Comparison of ENCODE assay signal across 26 mouse cellular contexts in the genomic region with DNA sequence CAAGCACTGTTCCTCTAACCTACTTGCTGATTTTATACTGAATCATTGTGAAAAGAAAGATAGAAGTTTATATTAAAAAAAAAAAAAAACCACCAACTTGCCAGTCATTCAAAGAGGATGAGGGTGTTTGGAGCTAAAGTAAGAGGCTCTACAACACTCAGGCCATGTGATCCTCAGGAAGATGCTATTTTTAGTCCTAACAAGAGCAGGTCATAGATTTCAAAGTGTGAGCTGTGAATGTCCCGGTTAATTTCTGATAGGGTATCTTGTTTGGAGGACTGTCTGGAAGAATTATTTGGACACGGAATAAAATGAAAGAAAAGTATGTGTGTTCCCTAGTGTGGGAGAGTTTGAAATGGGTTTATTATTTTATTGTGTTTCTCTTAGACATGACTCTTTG. TPM values are rescaled to one million over a fixed set of nuclear protein-coding genes. Genes with fewer than 3 reads are reported as not detected.
A peak's percentile ranks its signal among the peaks of the same experiment; 100 is the strongest.
DNase-seq lines count a peak whose midpoint lies in the region; ATAC-seq and TF ChIP-seq lines count a peak whose summit lies in the region.
"Had no signal": no experiment of that assay in that cellular context is flagged by ENCODE, and none has a peak within 500 bp of the region (broad histone marks: within the 10 kb centered on the region; RNA-seq: fewer than 3 reads in every experiment).

No protein-coding gene starts in this region.

- no peak for TF ChIP-seq CTCF in heart, postnatal 0 days (IDR thresholded peaks at IDR 0.05; ENCODE audit: low read depth)

- no peaks in the 10 kb centered on the region for H3K36me3 ChIP-seq in heart, embryonic 10.5 days
- no peaks in the 10 kb centered on the region for H3K36me3 ChIP-seq in heart, postnatal 0 days (replicated peaks; ENCODE audit: control insufficient read depth, insufficient read depth, low read length)
- H3K36me3 ChIP-seq: embryonic facial prominence, embryonic 15.5 days; forebrain, embryonic 10.5 days; G1E; hindbrain, embryonic 13.5 days; kidney, embryonic 15.5 days had no signal

- DNase-seq in heart, adult 18-20 months = peak; percentile 18 to 42
- DNase-seq in heart, postnatal 14 days = no peak
- DNase-seq in heart, embryonic 10.5 days (ENCODE audit: low spot score) = no peak
- DNase-seq in heart, adult 11 months = no peak
- DNase-seq in heart, postnatal 0 days (ENCODE audit: low spot score) = peak; percentile 74
- DNase-seq in frontal cortex, postnatal 14 days (ENCODE audit: low spot score in 2 of 2) = no peak
- DNase-seq in thymus, postnatal 0 days (ENCODE audit: low spot score) = no peak
- DNase-seq: adrenal gland, adult 8-10 months; adrenal gland, postnatal 36 days; B cell, adult 2 months; cerebellum, adult 2 months; cerebellum, postnatal 14 days; embryo, embryonic 11 days; gastrocnemius, postnatal 36 days; kidney, adult 2 months had no signal

- no peak; the same call in 1 of the 2 replicates for TF ChIP-seq EP300 in heart, postnatal 0 days (IDR thresholded peaks at IDR 0.05; ENCODE audit: low read depth)

- ATAC-seq in heart, postnatal 0 days (ENCODE audit: insufficient read depth, low read depth) = peak; percentile 87
- ATAC-seq: CD4-positive, CD25-positive, alpha-beta regulatory T cell, adult 4 months; forebrain, embryonic 14.5 days; intestine, embryonic 16.5 days had no signal

- intact Hi-C loops in heart, postnatal 14 days (cut with DNase I) = loop anchor here (5.0 kb wide), 1 partner anchor 45 kb away; no protein-coding TSS in a partner anchor

- H3K27ac ChIP-seq in heart, embryonic 10.5 days = peak overlapping the region; percentile 70; the same call in 1 of the 2 replicates
- peak overlapping the region; percentile 81 for H3K27ac ChIP-seq in heart, postnatal 0 days (ENCODE audit: low read depth)
- H3K27ac ChIP-seq: embryonic facial prominence, embryonic 15.5 days; forebrain, embryonic 10.5 days; hindbrain, embryonic 13.5 days; kidney, embryonic 15.5 days had no signal

- no peak overlapping the region for H3K9ac ChIP-seq in heart, postnatal 0 days (replicated peaks; ENCODE audit: low read depth, low read length)
- H3K9ac ChIP-seq: embryonic facial prominence, embryonic 15.5 days; hindbrain, embryonic 13.5 days; kidney, embryonic 15.5 days had no signal

- 18% methylated on average over 2 of the region's 2 CpGs for WGBS in heart, embryonic 10.5 days
- 19% methylated on average over 2 of the region's 2 CpGs for WGBS in heart, postnatal 0 days

- no peaks in the 10 kb centered on the region for H3K27me3 ChIP-seq in heart, embryonic 10.5 days (ENCODE audit: insufficient read depth, poor library complexity, severe bottlenecking)
- H3K27me3 ChIP-seq in heart, postnatal 0 days (ENCODE audit: control insufficient read depth, insufficient read depth, low read length) = no peaks in the 10 kb centered on the region
- H3K27me3 ChIP-seq: embryonic facial prominence, embryonic 15.5 days; hindbrain, embryonic 13.5 days; kidney, embryonic 15.5 days had no signal

- peaks cover 3% of the 10 kb centered on the region; the same call in 1 of the 2 replicates for H3K4me1 ChIP-seq in heart, embryonic 10.5 days
- peaks cover 24% of the 10 kb centered on the region for H3K4me1 ChIP-seq in heart, postnatal 0 days (ENCODE audit: control insufficient read depth, insufficient read depth)
- H3K4me1 ChIP-seq: embryonic facial prominence, embryonic 15.5 days; forebrain, embryonic 10.5 days; hindbrain, embryonic 13.5 days; kidney, embryonic 15.5 days had no signal

- no peaks in the 10 kb centered on the region for H3K9me3 ChIP-seq in heart, embryonic 10.5 days
- H3K9me3 ChIP-seq in heart, postnatal 0 days (replicated peaks; ENCODE audit: control insufficient read depth, low read length) = no peaks in the 10 kb centered on the region
- H3K9me3 ChIP-seq: embryonic facial prominence, embryonic 15.5 days; forebrain, embryonic 10.5 days; G1E; hindbrain, embryonic 13.5 days; kidney, embryonic 15.5 days had no signal

- peak overlapping the region; percentile 18; the same call in 1 of the 2 replicates for H3K4me2 ChIP-seq in heart, postnatal 0 days (ENCODE audit: low read depth, low read length)
- H3K4me2 ChIP-seq: embryonic facial prominence, embryonic 15.5 days; hindbrain, embryonic 13.5 days; kidney, embryonic 15.5 days had no signal

- no peak overlapping the region for H3K4me3 ChIP-seq in heart, embryonic 10.5 days
- H3K4me3 ChIP-seq in heart, postnatal 0 days (ENCODE audit: low read depth, low read length) = no peak overlapping the region
- H3K4me3 ChIP-seq: embryonic facial prominence, embryonic 15.5 days; erythroblast, embryonic 14.5 days; forebrain, embryonic 10.5 days; hindbrain, embryonic 13.5 days; kidney, embryonic 15.5 days had no signal

RNA-seq across cellular contexts. Expression of a gene that starts 49.2 kb away (rescaled TPM):
- 1 to 10 TPM; 1.1 to 2.0 TPM for total RNA-seq in heart, adult 18-20 months (2021)
- 1 to 10 TPM; 1.1 to 1.2 TPM for total RNA-seq in heart, postnatal 14 days (2021)
- polyA plus RNA-seq in heart, embryonic 10.5 days (2016; fragmentation: Nextera tagmentation; extraction: Ambion mirVana) = 1.2 and 2.0 TPM in 2 replicates
- total RNA-seq in heart, postnatal 0 days (2014; rRNA removed; ENCODE audit: low replicate concordance) = 4.4 and 5.3 TPM in 2 replicates
- polyA plus RNA-seq in heart, postnatal 0 days (2015; fragmentation: Nextera tagmentation; extraction: Ambion mirVana) = 0.86 and 0.96 TPM in 2 replicates
- not detected in 2 replicates for polyA plus RNA-seq in thymus, postnatal 0 days (2015; fragmentation: Nextera tagmentation; extraction: Ambion mirVana)
- total RNA-seq: common myeloid progenitor, adult 5-6 weeks; hematopoietic stem cell, adult 5-6 weeks had no signal
- polyA plus RNA-seq: CD4-positive, CD25-positive, alpha-beta regulatory T cell, adult 4 months; erythroblast, embryonic 14.5 days; G1E had no signal

Comparison
In these comparisons a context has a peak if more than half of its experiments do, and no peak if none do; other contexts are left out.
1. DNase-seq: peak in heart, adult 18-20 months (2 of 2) and heart, postnatal 0 days (single experiment); none in heart, postnatal 14 days (0 of 2), heart, embryonic 10.5 days (single experiment), heart, adult 11 months (single experiment), frontal cortex, postnatal 14 days (0 of 2) and thymus, postnatal 0 days (single experiment).